9 mouse cellular contexts compared by ENCODE assay signal in genomic region chr6:36389260-36389965, GRCm38 (mm10). TPM values are rescaled to one million over a fixed set of nuclear protein-coding genes. Genes with fewer than 3 reads are reported as not detected.
DNase-seq lines count a peak whose midpoint lies in the region; ATAC-seq and TF ChIP-seq lines count a peak whose summit lies in the region.
"Had no signal": no experiment of that assay in that cellular context is flagged by ENCODE, and none has a peak within 500 bp of the region (broad histone marks: within the 10 kb centered on the region; RNA-seq: fewer than 3 reads in every experiment).

No protein-coding gene starts in this region.

- TF ChIP-seq POLR2A in olfactory bulb, adult 2 months (IDR thresholded peaks at IDR 0.05; ENCODE audit: insufficient read depth, low read depth, low read length), result no peak

- DNase-seq in cerebellum, postnatal 14 days, result peak; percentile 7 to 33
- DNase-seq in cerebellum, adult 11 months, result no peak
- DNase-seq in limb, embryonic 10.5 days (ENCODE audit: low spot score), result no peak
- DNase-seq in thymus, postnatal 0 days (ENCODE audit: low spot score), result no peak
- no peak for DNase-seq in kidney, postnatal 10 days

- 26% methylated on average over 20 of the region's 20 CpGs for WGBS in forebrain, embryonic 16.5 days
- WGBS in limb, embryonic 10.5 days, result 28% methylated on average over 20 of the region's 20 CpGs
- WGBS in olfactory bulb, adult 2 months, result 22% methylated on average over 20 of the region's 20 CpGs

- H3K9ac ChIP-seq in forebrain, embryonic 16.5 days (replicated peaks; ENCODE audit: low read depth, low read length), result peak overlapping the region; percentile 41

- H3K4me2 ChIP-seq in forebrain, embryonic 16.5 days (ENCODE audit: low read length), result peak overlapping the region; percentile 78

- peaks cover 19% of the 10 kb centered on the region for H3K4me1 ChIP-seq in E14TG2a.4 (replicated peaks; ENCODE audit: low read depth, low read length)
- H3K4me1 ChIP-seq in forebrain, embryonic 16.5 days (replicated peaks; ENCODE audit: control insufficient read depth, insufficient read depth, low read length), result peaks cover 15% of the 10 kb centered on the region
- peaks cover 19% of the 10 kb centered on the region for H3K4me1 ChIP-seq in limb, embryonic 10.5 days
- peaks cover 13% of the 10 kb centered on the region for H3K4me1 ChIP-seq in olfactory bulb, adult 2 months (ENCODE audit: control insufficient read depth, insufficient read depth, low read length)

- no peak for TF ChIP-seq CTCF in E14TG2a.4 (conservative IDR thresholded peaks at IDR 0.05; ENCODE audit: low read length)
- no peak for TF ChIP-seq CTCF in olfactory bulb, adult 2 months (IDR thresholded peaks at IDR 0.05; ENCODE audit: insufficient read depth, low read depth, low read length)

- no peak for ATAC-seq in forebrain, embryonic 16.5 days

- H3K27ac ChIP-seq in forebrain, embryonic 16.5 days (ENCODE audit: low read length), result no peak overlapping the region
- H3K27ac ChIP-seq in limb, embryonic 10.5 days, result no peak overlapping the region
- peak overlapping the region; percentile 89 for H3K27ac ChIP-seq in olfactory bulb, adult 2 months (ENCODE audit: insufficient read depth, low read depth, low read length)

- H3K36me3 ChIP-seq in E14TG2a.4 (ENCODE audit: insufficient read depth, low read length), result no peaks in the 10 kb centered on the region
- H3K36me3 ChIP-seq in forebrain, embryonic 16.5 days (ENCODE audit: control insufficient read depth, insufficient read depth), result no peaks in the 10 kb centered on the region
- H3K36me3 ChIP-seq in limb, embryonic 10.5 days, result no peaks in the 10 kb centered on the region

- no peaks in the 10 kb centered on the region for H3K9me3 ChIP-seq in E14TG2a.4 (ENCODE audit: low read length)
- no peaks in the 10 kb centered on the region for H3K9me3 ChIP-seq in forebrain, embryonic 16.5 days (ENCODE audit: control insufficient read depth, low read length)
- H3K9me3 ChIP-seq in limb, embryonic 10.5 days (replicated peaks), result no peaks in the 10 kb centered on the region

- H3K27me3 ChIP-seq in E14TG2a.4 (ENCODE audit: insufficient read depth, low read length), result peaks cover 57% of the 10 kb centered on the region
- H3K27me3 ChIP-seq in forebrain, embryonic 16.5 days (replicated peaks; ENCODE audit: control insufficient read depth, insufficient read depth, low read length), result peaks cover 16% of the 10 kb centered on the region
- H3K27me3 ChIP-seq in limb, embryonic 10.5 days (ENCODE audit: low read depth, poor library complexity, severe bottlenecking), result peaks cover 61% of the 10 kb centered on the region

- peak overlapping the region; percentile 69 for H3K4me3 ChIP-seq in E14TG2a.4 (replicated peaks; ENCODE audit: low read length)
- peak overlapping the region; percentile 54 for H3K4me3 ChIP-seq in forebrain, embryonic 16.5 days (replicated peaks; ENCODE audit: low read length)
- H3K4me3 ChIP-seq in limb, embryonic 10.5 days, result peak overlapping the region; percentile 53
- peak overlapping the region; percentile 78 for H3K4me3 ChIP-seq in olfactory bulb, adult 2 months (ENCODE audit: insufficient read depth, low read depth, low read length)

RNA-seq across cellular contexts. Expression of gene Chrm2, which starts 1.5 kb away (rescaled TPM):
- 2.9 and 3.0 TPM in 2 replicates for polyA plus RNA-seq in forebrain, embryonic 16.5 days (2015; fragmentation: Nextera tagmentation; extraction: Ambion mirVana)
- polyA plus RNA-seq in limb, embryonic 10.5 days (2016; fragmentation: Nextera tagmentation; extraction: Ambion mirVana), result 0.04 and 0.09 TPM in 2 replicates
- not detected in 2 replicates for polyA plus RNA-seq in olfactory bulb, adult 2 months (2012; ENCODE audit: insufficient read depth, insufficient read length, low replicate concordance, missing spikeins)
- 0.17 and 0.22 TPM in 2 replicates for polyA plus RNA-seq in thymus, postnatal 0 days (2015; fragmentation: Nextera tagmentation; extraction: Ambion mirVana)
- polyA plus RNA-seq: C2C12 had no signal

Comparison
In these comparisons a context has a peak if more than half of its experiments do, and no peak if none do; other contexts are left out.
1. DNase-seq: peak in cerebellum, postnatal 14 days (2 of 2); none in cerebellum, adult 11 months (single experiment), limb, embryonic 10.5 days (single experiment), thymus, postnatal 0 days (single experiment) and kidney, postnatal 10 days (single experiment).
2. Peak in every context shown above with its lines, with median percentiles within 50 percentile points of each other: H3K4me3 ChIP-seq.